Mouse (Mus musculus): ENCODE measurements at regions not wholly inside any gene's neighbourhood (a gene's known extent, or its start where the extent isn't known, plus 50 kb on each side); places are given as distances from the start of the nearest gene placed in this dataset.
"Not testable (repeated sequence)": the region's sequence is repeated elsewhere in the genome, so short reads cannot be mapped to it uniquely, and the experiment has no call there.

DNA sequence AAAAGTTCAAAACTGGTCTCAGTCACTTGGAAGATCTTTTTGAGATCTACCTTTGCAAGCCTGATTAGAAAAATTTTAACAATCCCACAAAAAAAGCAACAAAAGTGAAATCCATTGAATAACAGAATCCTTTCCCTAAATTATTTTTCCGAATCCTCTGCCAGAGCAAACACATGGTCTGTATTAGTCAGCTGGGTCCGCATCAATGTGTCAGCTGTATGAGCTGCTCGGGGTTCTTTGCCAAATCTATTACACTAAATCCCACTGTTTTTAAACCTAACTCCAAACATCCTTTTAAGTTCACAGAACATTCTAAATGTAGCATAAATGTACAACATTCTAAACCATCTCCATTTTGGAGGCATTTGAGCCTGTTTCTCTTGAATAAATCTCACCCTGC is 255.1 kb upstream of the Hsf2 start:
- intact Hi-C loops (cut with DNase I): no loop called here
- H3K4me3 ChIP-seq: no peak overlapping the region
- DNase-seq: peak; percentile 23
- TF ChIP-seq CTCF (IDR thresholded peaks at IDR 0.05): no peak
- H3K27ac ChIP-seq: peak overlapping the region; percentile 35; the same call in 1 of the 2 replicates

DNA sequence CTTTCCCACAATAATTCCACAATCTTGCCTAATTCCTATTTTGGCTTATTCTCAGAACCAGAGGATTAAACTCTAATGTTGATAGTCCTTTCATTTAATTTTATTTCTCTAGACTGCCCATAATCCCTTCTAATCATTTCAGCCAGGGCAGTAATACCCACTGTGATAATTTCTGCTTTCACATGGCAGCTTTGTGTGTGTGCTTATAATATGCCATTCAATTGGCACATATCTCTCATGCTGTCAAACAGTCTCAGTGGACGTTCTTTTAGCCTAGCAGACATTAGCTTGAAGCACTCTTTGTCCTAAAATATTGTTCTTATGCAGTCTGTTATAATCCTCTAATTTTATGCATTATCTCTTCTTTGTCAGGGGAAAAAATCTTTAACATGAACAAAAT is 205.0 kb upstream of the Hsf2 start:
- H3K4me3 ChIP-seq: no peak overlapping the region
- intact Hi-C loops (cut with DNase I): no loop called here
- H3K27ac ChIP-seq: no peak overlapping the region
- no peak for TF ChIP-seq CTCF (IDR thresholded peaks at IDR 0.05)
- no peak for DNase-seq

DNA sequence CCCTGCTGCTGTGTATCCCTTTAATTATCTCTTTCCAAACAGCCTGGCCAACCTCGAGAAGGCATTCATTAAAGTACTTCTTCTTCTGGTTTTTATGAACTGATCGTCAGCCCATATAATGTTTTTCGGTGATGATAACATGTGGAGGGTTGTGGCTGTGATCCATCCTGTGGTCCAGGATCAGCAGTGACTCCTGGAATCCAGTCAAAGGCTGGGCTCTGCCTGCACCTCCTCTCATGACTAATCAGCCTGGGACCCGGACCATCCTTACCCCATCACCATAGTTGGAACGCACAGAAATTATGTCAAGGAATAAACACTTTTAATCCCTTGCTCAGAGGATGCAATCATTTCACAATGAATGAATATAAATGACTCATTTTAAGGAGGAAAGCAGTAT is 203.3 kb upstream of the Hsf2 start:
- H3K4me3 ChIP-seq: no peak overlapping the region
- intact Hi-C loops (cut with DNase I): no loop called here
- no peak overlapping the region for H3K27ac ChIP-seq
- no peak for TF ChIP-seq CTCF (IDR thresholded peaks at IDR 0.05)
- peak; percentile 42 for DNase-seq

DNA sequence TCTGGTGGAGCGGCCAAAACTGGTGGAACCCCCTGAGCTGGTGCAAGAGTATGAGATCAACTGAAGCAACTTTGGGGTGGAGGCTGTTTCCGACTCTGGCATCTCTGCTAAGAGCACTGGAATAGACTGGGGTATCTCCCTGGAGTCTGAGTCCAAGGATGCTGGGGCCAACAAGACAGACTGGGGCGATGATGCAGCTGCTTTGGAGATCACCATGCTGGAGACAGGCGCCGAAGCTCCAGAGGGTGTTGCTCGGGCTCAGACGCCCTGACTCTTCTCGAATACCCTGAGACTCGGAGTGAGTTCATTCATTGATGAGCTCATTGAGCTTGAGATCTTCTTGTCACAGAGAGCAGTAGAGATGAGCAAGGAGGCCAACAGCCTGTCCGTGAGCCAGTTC is 194.6 kb upstream of the Hsf2 start:
- DNase-seq: peak; percentile 38
- intact Hi-C loops (cut with DNase I): no loop called here

GRCm38 (mm10) chr10:57313799-57314198 is 172.4 kb upstream of the Hsf2 start:
- Histone ChIP-seq H3K27ac (no peak overlapping the region), H3K4me3 (no peak overlapping the region)
- no peak for TF ChIP-seq CTCF (IDR thresholded peaks at IDR 0.05)
- no peak for DNase-seq
- intact Hi-C loops (cut with DNase I): no loop called here

More for the DNA sequence above, 194.6 kb upstream of the Hsf2 start:
- no peak overlapping the region for H3K4me3 ChIP-seq
- no peak for TF ChIP-seq CTCF (IDR thresholded peaks at IDR 0.05)
- H3K27ac ChIP-seq: no peak overlapping the region; the same call in 1 of the 2 replicates

GRCm38 (mm10) chr10:57317067-57317466 is 169.1 kb upstream of the Hsf2 start:
- Histone ChIP-seq H3K27ac (no peak overlapping the region), H3K4me3 (no peak overlapping the region)
- intact Hi-C loops (cut with DNase I): no loop called here
- peak; percentile 44 for TF ChIP-seq CTCF (IDR thresholded peaks at IDR 0.05)
- DNase-seq: no peak

GRCm38 (mm10) chr10:57319171-57319570 is 167.0 kb upstream of the Hsf2 start:
- DNase-seq: no peak
- no peak for TF ChIP-seq CTCF (IDR thresholded peaks at IDR 0.05)
- Histone ChIP-seq H3K27ac (no peak overlapping the region), H3K4me3 (no peak overlapping the region)
- intact Hi-C loops (cut with DNase I): no loop called here

GRCm38 (mm10) chr10:57322717-57323424 is 163.3 kb upstream of the Hsf2 start:
- no peak overlapping the region for H3K27ac ChIP-seq
- H3K4me3 ChIP-seq: no peak overlapping the region
- intact Hi-C loops (cut with DNase I): no loop called here
- no peak for TF ChIP-seq CTCF (IDR thresholded peaks at IDR 0.05)
- no peak for DNase-seq

DNA sequence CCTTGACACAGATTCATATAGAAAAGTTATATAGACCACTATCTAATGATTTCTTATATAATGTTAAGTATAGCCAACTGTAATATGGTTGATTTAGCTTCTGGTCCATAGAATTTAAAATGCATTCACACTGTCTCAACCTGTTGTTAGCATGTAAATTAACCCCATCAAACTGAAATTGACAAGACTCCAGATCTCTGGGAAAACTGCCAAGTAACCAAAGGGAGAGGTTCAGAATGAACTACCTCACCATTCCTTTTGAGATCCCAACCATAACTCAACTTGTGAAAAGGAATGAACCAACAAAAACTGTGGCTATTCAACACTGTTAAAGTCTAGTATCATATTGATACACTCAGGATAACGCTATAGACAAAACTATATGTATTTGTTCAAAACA is 162.0 kb upstream of the Hsf2 start:
- H3K4me3 ChIP-seq: no peak overlapping the region
- no peak for DNase-seq
- intact Hi-C loops (cut with DNase I): no loop called here
- no peak overlapping the region for H3K27ac ChIP-seq
- no peak for TF ChIP-seq CTCF (IDR thresholded peaks at IDR 0.05)

DNA sequence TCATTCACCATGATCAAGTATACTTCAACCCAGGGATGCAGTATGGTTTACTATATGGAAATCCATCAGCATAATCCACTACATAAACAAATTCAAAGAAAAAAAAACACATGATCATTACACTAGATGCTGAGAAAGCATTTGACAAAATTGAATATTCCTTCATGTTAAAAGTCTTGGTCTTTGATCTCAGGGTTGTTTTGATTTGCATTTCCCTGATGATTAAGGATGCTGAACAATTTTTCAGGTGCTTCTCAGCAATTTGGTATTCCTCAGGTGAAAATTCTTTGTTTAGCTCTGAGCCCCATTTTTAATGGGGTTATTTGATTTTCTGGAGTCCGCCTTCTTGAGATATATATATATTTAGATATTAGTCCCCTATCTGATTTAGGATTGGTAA is 123.4 kb upstream of the Hsf2 start:
- intact Hi-C loops (cut with DNase I); H3K27ac ChIP-seq; DNase-seq; H3K4me3 ChIP-seq: not testable (repeated sequence)
